Mouse (Mus musculus) forebrain, embryonic 12.5 days (tissue): ENCODE results near the gene Olfml3. TPM values are rescaled to one million over a fixed set of nuclear protein-coding genes. Genes with fewer than 3 reads are reported as not detected.

Experiments used
- ATAC-seq: fragments of 200-750 bp; cut with Nextera tagmentation; 2 replicates; pipeline ENCODE4 v1.8.0; 2017; ENCODE audit warnings: moderate TSS enrichment; ENCODE audit not compliant: low FRiP score
- H3K27ac ChIP-seq: fragments of 300-500 bp; sonication (generic); 2 replicates; pipeline ENCODE4 v1.5.1; 2016; ENCODE audit warnings: mild to moderate bottlenecking
- H3K27me3 ChIP-seq: fragments of 300-500 bp; sonication (generic); 2 replicates; pipeline ENCODE4 v1.6.1; 2016; ENCODE audit warnings: mild to moderate bottlenecking
- H3K36me3 ChIP-seq: fragments of 300-500 bp; sonication (generic); replicated peaks from 2 replicates; pipeline ENCODE4 v1.6.1; 2016; ENCODE audit warnings: mild to moderate bottlenecking
- H3K4me1 ChIP-seq: fragments of 300-500 bp; sonication (generic); 2 replicates; pipeline ENCODE4 v1.6.1; 2016
- H3K4me2 ChIP-seq: fragments of 300-500 bp; sonication (generic); 2 replicates; pipeline ENCODE4 v1.6.1; 2016; ENCODE audit warnings: mild to moderate bottlenecking, moderate library complexity
- H3K4me3 ChIP-seq: fragments of 300-500 bp; sonication (generic); replicated peaks from 2 replicates; pipeline ENCODE4 v1.5.1; 2016; ENCODE audit warnings: mild to moderate bottlenecking
- H3K9ac ChIP-seq: fragments of 300-500 bp; sonication (generic); 2 replicates; pipeline ENCODE4 v1.6.1; 2016; ENCODE audit warnings: mild to moderate bottlenecking
- H3K9me3 ChIP-seq: fragments of 300-500 bp; sonication (generic); 2 replicates; pipeline ENCODE4 v1.6.1; 2016
- WGBS: fragments of 180-500 bp; shearing (Covaris S2); methylation state at CpG from one replicate; pipeline ENCODE4 v1.1.7; 2016; 5-methylcytosine and 5-hydroxymethylcytosine counted together
- polyA plus RNA-seq: library from polyadenylated mRNA; unstranded; fragments of >200 nt; fragmentation: Nextera tagmentation; extraction: Ambion mirVana; gene quantifications from 2 replicates; pipeline ENCODE4 v1.2.1, GENCODE M21; 2016

The Olfml3 gene
- polyA plus RNA-seq, 1 experiment from 2014 or later, result 7.2 TPM

DNA sequence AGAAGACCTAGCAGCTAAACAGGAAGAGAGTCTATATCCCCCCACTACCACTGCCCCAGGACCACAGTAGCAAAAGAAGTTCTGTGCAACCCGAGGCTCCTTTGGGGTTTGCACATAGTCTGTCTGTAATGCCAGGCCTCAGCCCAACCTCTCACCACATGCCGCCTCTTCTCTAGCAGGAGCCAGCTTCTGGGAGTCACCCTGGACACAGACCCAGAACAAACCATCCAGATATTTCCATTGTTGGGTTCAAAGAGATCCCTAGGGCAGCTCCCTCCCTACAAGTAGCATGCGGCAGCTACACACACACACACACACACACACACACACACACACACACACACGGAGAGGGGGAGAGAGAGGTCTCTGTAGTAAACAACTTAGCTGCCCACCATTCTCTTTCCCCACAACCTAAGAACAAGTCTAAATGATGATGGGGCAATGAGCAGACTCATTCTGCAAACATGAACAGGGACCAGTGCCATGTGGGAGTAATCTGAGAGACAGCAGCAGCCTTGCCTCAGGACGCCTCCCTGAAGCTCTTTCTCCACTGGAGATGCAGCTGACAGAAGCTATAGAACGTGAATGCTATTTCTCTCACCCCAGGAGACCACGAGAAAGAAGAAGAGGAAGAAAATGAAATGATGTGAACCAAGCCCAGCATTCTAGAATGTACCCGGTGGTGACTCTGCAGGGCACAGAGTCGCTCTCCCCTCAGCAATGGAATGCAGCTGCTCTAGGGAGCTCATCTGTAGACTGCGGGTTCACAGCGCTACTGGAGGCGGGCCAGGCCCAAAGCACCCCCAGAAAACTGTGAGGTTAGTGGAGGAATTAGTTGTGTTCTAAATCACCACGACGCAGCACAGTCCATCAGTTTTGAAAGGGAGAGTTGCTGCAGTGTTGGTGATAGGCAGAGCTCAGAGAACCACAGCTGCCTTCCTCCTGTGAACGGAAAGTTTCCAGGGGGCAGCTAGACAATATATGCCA lies 20.7 kb downstream of the Olfml3 start:
- Histone ChIP-seq H3K4me2 (no peak overlapping the region), H3K4me1 (peaks cover 13% of the 10 kb centered on the region), H3K4me3 (no peak overlapping the region), H3K27me3 (no peaks in the 10 kb centered on the region; the same call in 1 of the 2 replicates), H3K27ac (no peak overlapping the region), H3K9ac (no peak overlapping the region), H3K9me3 (no peaks in the 10 kb centered on the region), H3K36me3 (no peaks in the 10 kb centered on the region)
- 58% methylated on average over 14 of the region's 15 CpGs for WGBS
- ATAC-seq, result no peak

DNA sequence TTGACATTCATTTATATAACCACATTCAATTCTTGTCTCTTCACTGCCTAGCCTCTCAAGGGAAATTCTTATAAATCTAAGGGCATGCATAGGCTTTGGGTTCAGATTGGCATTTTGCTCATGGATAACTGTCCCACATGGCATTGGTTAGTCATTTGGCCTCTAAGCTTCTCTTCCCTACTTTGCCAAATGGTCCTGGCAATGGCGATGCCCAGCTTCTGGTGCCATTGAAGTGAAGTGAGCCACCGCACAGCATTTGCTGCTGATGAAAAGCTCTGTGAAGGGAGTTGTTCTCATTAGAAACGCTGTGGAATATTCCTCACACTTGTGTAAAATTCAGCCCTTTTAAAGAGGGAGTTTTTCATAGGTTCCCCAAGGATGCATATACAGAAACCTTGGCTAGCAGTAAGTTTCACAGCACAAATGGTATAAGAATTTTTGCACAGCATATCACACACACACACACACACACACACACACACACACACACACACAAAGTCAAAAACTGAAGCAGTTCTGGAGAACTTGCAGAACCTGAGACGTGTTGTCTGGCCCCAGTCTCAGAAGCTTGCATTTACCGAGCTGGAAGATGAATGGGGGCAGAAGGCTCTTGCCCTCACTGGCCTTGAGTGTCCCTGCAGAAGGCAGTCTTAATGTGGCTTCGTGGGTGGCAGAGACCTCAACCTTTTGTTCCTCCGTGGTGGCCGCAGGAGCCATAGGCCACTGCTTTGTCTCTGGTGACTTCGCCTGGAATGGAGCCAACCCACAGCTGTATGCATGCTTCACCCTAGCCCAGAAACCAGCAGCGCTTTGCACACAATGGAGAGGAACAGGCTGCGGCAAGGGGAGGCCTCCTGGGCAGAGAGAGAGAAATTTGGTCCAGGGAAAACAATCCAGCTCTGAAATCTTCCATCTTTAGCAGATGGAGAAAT lies 21.8 kb downstream of the Olfml3 start:
- Histone ChIP-seq H3K4me2 (no peak overlapping the region), H3K4me1 (peaks cover 13% of the 10 kb centered on the region), H3K9ac (no peak overlapping the region), H3K27ac (no peak overlapping the region), H3K27me3 (no peaks in the 10 kb centered on the region; the same call in 1 of the 2 replicates), H3K9me3 (no peaks in the 10 kb centered on the region), H3K36me3 (no peaks in the 10 kb centered on the region), H3K4me3 (no peak overlapping the region)
- no peak for ATAC-seq
- 30% methylated on average over 11 of the region's 11 CpGs for WGBS

- WGBS, result 81% methylated on average over 8 of the region's 8 CpGs
- Histone ChIP-seq H3K9ac (no peak overlapping the region), H3K36me3 (no peaks in the 10 kb centered on the region), H3K4me2 (no peak overlapping the region), H3K27ac (no peak overlapping the region), H3K4me3 (no peak overlapping the region), H3K27me3 (no peaks in the 10 kb centered on the region; the same call in 1 of the 2 replicates), H3K9me3 (no peaks in the 10 kb centered on the region), H3K4me1 (peaks cover 13% of the 10 kb centered on the region)
- ATAC-seq, result no peak
Observed at GRCm38 (mm10) chr3:103714942-103715341, 22.9 kb downstream of the Olfml3 start.

DNA sequence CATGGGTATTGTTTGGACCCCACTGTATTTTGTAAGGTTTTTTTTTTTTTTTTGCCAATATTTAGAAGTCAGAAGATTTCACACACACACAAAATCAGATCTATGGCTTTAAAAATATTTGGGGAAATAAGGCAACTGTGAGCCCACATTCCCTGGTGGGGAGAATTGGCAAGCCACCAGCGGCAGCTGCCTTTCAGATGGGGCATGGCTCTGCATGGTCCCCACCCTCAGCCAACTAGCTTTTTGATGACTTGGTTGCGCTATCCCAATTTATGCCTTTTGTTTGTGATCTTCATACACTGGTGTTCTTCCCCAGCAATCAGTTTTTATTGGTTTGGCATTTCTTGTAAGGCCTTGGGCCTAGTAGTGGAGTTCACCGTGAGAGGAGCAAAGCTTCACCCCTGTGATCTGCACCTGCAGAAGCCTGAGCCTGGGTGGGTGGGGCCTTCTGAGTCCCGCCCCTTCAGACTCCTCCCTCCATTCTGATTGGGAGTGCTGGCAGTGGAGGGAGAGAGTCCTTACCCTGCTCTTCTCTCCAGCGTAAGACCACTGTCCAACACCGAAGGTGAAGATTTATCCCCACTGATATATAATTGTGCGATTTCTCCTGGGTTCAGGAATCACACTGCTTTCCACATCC lies 23.4 kb downstream of the Olfml3 start:
- H3K4me2 ChIP-seq, result no peak overlapping the region
- WGBS, result 80% methylated on average over 7 of the region's 7 CpGs

GRCm38 (mm10) chr3:103712196-103712595 lies 25.6 kb downstream of the Olfml3 start:
- peaks cover 3% of the 10 kb centered on the region; the same call in 1 of the 2 replicates for H3K27me3 ChIP-seq
- H3K36me3 ChIP-seq, result no peaks in the 10 kb centered on the region
- no peak overlapping the region for H3K9ac ChIP-seq
- no peak overlapping the region for H3K4me2 ChIP-seq
- peaks cover 10% of the 10 kb centered on the region for H3K4me1 ChIP-seq
- no peak overlapping the region for H3K4me3 ChIP-seq
- ATAC-seq, result no peak
- H3K27ac ChIP-seq, result no peak overlapping the region
- 100% methylated on average over 4 of the region's 4 CpGs for WGBS
- H3K9me3 ChIP-seq, result no peaks in the 10 kb centered on the region

More for the DNA sequence above, 23.4 kb downstream of the Olfml3 start:
- no peaks in the 10 kb centered on the region for H3K36me3 ChIP-seq
- H3K27me3 ChIP-seq, result no peaks in the 10 kb centered on the region; the same call in 1 of the 2 replicates
- peaks cover 13% of the 10 kb centered on the region for H3K4me1 ChIP-seq
- H3K9ac ChIP-seq, result no peak overlapping the region
- no peak overlapping the region for H3K4me3 ChIP-seq
- ATAC-seq, result no peak
- no peaks in the 10 kb centered on the region for H3K9me3 ChIP-seq
- H3K27ac ChIP-seq, result no peak overlapping the region

DNA sequence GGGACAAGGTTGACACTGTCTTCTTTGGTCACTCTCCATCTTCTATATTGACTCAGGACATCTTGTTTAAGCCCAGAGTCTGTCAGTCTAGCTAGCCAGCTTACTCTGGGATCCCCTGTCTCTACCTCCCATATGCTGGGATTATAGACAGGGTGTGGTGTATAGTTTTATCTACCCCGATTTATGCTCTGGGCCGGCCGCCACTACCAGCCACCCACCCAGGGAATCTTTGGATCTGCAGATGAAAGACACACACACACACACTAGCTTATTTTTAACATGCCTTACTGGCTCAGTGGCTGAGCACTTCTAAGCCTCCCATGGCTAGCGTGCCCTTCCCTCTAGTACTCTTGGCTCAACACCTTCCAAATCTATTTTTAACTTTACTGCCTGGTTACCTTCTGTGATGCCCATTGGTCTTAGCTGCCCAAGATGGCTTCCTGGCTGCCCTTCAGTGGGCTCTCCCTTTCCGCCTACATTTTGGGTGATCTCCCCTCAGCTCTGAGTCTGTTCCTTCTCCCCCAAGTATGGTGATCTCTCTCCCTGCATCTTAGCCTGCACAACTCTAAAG lies 28.2 kb downstream of the Olfml3 start:
- no peak overlapping the region for H3K4me3 ChIP-seq
- no peak for ATAC-seq
- WGBS, result 97% methylated on average over 5 of the region's 5 CpGs

DNA sequence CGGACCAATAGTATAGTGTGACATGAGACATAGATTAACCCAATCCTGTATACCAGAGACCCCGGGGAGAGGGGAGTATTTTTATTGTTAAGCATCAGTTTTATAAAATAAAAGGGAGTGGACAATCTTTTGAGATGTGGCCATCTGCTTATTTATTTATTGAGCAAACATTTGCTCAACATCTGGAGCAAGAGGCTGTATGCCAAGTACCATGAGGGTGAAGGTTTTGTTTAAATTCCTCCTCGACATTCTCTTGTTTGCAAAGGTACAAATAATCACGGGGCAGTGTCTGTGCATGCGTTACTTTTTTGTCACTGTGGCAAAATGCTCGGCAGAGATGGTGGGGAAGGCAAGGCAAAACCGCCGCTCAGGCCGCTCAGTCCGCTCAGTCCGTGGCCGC lies 32.4 kb downstream of the Olfml3 start:
- 94% methylated on average over 12 of the region's 12 CpGs for WGBS
- H3K36me3 ChIP-seq, result no peaks in the 10 kb centered on the region
- ATAC-seq, result no peak

More for the DNA sequence above, 28.2 kb downstream of the Olfml3 start:
- Histone ChIP-seq H3K27me3 (0 out of 2 replicates have a peak, but pooled peaks cover 3% of the 10 kb centered on the region), H3K9ac (no peak overlapping the region), H3K9me3 (no peaks in the 10 kb centered on the region), H3K36me3 (no peaks in the 10 kb centered on the region), H3K27ac (no peak overlapping the region), H3K4me1 (no peaks in the 10 kb centered on the region), H3K4me2 (no peak overlapping the region)

DNA sequence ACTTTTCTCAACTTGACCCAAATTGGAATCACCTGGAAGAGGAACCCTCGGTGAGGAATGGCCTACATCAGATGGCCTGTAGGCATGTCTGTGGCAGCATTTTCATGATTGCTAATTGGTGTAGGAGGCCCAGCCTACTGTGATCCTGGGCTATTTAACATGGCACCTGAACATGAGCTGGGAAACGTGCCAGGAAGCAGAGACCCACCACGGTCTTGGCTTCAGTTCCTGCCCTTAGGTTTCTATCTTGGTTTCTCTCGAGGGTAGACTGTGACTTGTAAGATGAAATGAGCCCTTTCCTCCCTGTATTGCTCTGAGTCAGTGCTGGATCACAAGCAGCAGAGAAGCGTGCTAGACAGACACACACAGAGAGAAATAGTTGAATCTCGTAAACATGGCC lies 33.1 kb downstream of the Olfml3 start:
- Histone ChIP-seq H3K36me3 (no peaks in the 10 kb centered on the region), H3K4me2 (no peak overlapping the region), H3K27me3 (0 out of 2 replicates have a peak, but pooled peaks cover 3% of the 10 kb centered on the region), H3K9me3 (no peaks in the 10 kb centered on the region), H3K27ac (no peak overlapping the region), H3K9ac (no peak overlapping the region), H3K4me1 (no peaks in the 10 kb centered on the region), H3K4me3 (no peak overlapping the region)
- no peak for ATAC-seq
- WGBS, result 83% methylated on average over 6 of the region's 6 CpGs

More for the DNA sequence above, 32.4 kb downstream of the Olfml3 start:
- 0 out of 2 replicates have a peak, but pooled peaks cover 3% of the 10 kb centered on the region for H3K27me3 ChIP-seq
- no peak overlapping the region for H3K4me2 ChIP-seq
- no peaks in the 10 kb centered on the region for H3K9me3 ChIP-seq
- no peak overlapping the region for H3K9ac ChIP-seq
- no peak overlapping the region for H3K4me3 ChIP-seq
- H3K27ac ChIP-seq, result no peak overlapping the region
- H3K4me1 ChIP-seq, result no peaks in the 10 kb centered on the region

GRCm38 (mm10) chr3:103696388-103696925 lies 41.3 kb downstream of the Olfml3 start:
- Histone ChIP-seq H3K27me3 (no peaks in the 10 kb centered on the region), H3K9me3 (no peaks in the 10 kb centered on the region), H3K4me1 (no peaks in the 10 kb centered on the region), H3K4me3 (no peak overlapping the region), H3K36me3 (no peaks in the 10 kb centered on the region), H3K27ac (no peak overlapping the region), H3K4me2 (no peak overlapping the region), H3K9ac (no peak overlapping the region)
- WGBS, result 92% methylated on average over 1 of the region's 1 CpGs
- ATAC-seq, result no peak

GRCm38 (mm10) chr3:103695556-103695955 lies 42.2 kb downstream of the Olfml3 start:
- Histone ChIP-seq H3K9ac (no peak overlapping the region), H3K27ac (no peak overlapping the region), H3K36me3 (no peaks in the 10 kb centered on the region), H3K9me3 (no peaks in the 10 kb centered on the region), H3K27me3 (no peaks in the 10 kb centered on the region), H3K4me1 (no peaks in the 10 kb centered on the region), H3K4me3 (no peak overlapping the region), H3K4me2 (no peak overlapping the region)
- WGBS, result 60% methylated on average over 3 of the region's 3 CpGs
- ATAC-seq, result no peak

DNA sequence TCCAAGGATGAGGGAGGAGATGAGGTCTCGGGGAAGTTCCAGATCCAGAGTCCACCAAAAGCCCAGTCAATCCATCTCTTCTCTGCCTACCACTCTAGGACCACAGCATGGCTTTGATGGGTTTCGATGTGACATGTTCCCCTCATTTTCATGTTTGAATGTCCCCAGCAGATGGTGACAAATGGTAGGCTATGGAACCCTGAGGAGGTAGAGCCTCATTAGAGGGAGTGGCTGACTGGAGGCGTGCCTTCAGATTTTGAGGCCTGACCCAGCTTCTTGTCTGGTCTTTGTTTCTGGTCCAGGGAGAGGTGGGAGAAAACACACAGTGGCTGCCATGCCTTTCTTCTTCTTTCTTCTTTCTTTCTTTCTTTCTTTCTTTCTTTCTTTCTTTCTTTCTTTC lies 47.3 kb downstream of the Olfml3 start:
- 87% methylated on average over 3 of the region's 3 CpGs for WGBS
- H3K4me3 ChIP-seq, result no peak overlapping the region
- H3K27me3 ChIP-seq, result no peaks in the 10 kb centered on the region
- no peak overlapping the region for H3K27ac ChIP-seq
- H3K9me3 ChIP-seq, result no peaks in the 10 kb centered on the region
- no peak for ATAC-seq
- H3K4me2 ChIP-seq, result no peak overlapping the region
- H3K36me3 ChIP-seq, result no peaks in the 10 kb centered on the region
- H3K9ac ChIP-seq, result no peak overlapping the region
- no peaks in the 10 kb centered on the region for H3K4me1 ChIP-seq
